Mouse (Mus musculus): ENCODE data around the gene Soga1. TPM values are rescaled to one million over a fixed set of nuclear protein-coding genes. Genes with fewer than 3 reads are reported as not detected.

Soga1 gene
- 25.2 and 37.3 TPM in 2 replicates for polyA plus RNA-seq (2012; rRNA removed)

GRCm38 (mm10) chr2:157078793-157079700, at the start of gene Soga1:
Soga1 (minus strand) TSS chr2:157079254.

GRCm38 (mm10) chr2:157086796-157087195, 7.7 kb upstream of the Soga1 start, which contains the start of gene Tldc2:
Tldc2 (plus strand) TSS chr2:157087055.

DNA sequence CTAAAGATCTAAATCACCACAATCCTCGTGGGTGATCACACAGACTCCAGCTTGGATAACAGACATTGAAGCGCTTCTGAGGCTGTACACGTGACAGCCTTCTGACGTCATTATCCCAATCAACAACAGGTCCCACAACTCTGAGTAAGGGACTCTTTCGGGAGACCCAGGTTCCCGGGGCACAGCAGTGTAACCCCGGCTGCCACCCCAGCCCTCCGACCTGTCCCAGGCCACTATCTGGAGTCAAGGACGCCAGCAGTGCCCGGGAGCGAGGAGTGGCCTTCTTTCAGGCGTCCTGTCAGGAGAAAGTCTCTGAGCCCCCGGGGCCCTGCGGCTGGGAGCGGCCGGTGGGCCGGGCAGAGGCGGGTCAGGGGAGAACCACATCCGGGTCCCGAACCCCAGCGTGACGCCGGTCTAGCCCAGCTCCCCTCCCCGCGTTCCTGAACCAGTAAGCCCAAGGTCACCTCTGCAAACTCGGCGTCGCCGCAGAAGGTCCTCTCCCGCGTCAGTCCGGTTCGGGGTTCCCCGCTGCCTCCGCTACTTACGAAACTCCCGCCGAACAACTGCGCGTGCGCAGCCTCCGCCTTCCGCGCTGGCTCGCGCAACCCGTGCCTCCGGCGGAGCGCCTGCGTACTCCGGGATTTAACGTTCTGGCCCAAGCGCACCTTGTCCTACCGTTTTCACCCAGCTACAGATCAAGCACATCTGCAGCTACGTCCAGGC, 72.4 kb downstream of the Soga1 start, which contains the start of gene Dsn1:
TSS of gene Dsn1 (minus strand) at position 644 of the 723 bp plus-strand sequence.

GRCm38 (mm10) chr2:156991470-156992319, 87.4 kb downstream of the Soga1 start, which contains the start of gene Ndrg3:
Ndrg3 (minus strand) TSS chr2:156992056.

Other genes with a start within 250 kb of the Soga1 start
- gene Tgif2, start 239.2 kb downstream of the Soga1 start, polyA plus RNA-seq (2012; rRNA removed) = 27.5 and 28.1 TPM in 2 replicates
- gene 4930518I15Rik, start 221.3 kb downstream of the Soga1 start, polyA plus RNA-seq (2012; rRNA removed) = 0.61 and 1.4 TPM in 2 replicates
- gene Rab5if, start 216.1 kb downstream of the Soga1 start, polyA plus RNA-seq (2012; rRNA removed) = 231 and 234 TPM in 2 replicates
- gene Sla2, start 192.1 kb downstream of the Soga1 start, polyA plus RNA-seq (2012; rRNA removed) = 0.76 and 0.89 TPM in 2 replicates
- gene Ndrg3, start 87.2 kb downstream of the Soga1 start, polyA plus RNA-seq (2012; rRNA removed) = 34.9 and 50.8 TPM in 2 replicates
- 4.2 and 5.7 TPM in 2 replicates for gene Dsn1, start 72.1 kb downstream of the Soga1 start, polyA plus RNA-seq (2012; rRNA removed)
- not detected in 2 replicates for gene Tldc2, start 7.8 kb upstream of the Soga1 start, polyA plus RNA-seq (2012; rRNA removed)
- 26.8 and 27.2 TPM in 2 replicates for gene Samhd1, start 56.0 kb upstream of the Soga1 start, polyA plus RNA-seq (2012; rRNA removed)
- gene Rbl1, start 125.3 kb upstream of the Soga1 start, polyA plus RNA-seq (2012; rRNA removed) = 4.5 and 5.8 TPM in 2 replicates
- 260 and 308 TPM in 2 replicates for gene Rpn2, start 199.8 kb upstream of the Soga1 start, polyA plus RNA-seq (2012; rRNA removed)
- 0.23 and 0.86 TPM in 2 replicates for gene Mroh8, start 200.3 kb upstream of the Soga1 start, polyA plus RNA-seq (2012; rRNA removed)